Mouse (Mus musculus) liver, embryonic 13.5 days (tissue): ENCODE data around the gene Mmel1. TPM values are rescaled to one million over a fixed set of nuclear protein-coding genes. Genes with fewer than 3 reads are reported as not detected.
A peak's percentile ranks its signal among the peaks of the same experiment; 100 is the strongest.

Source experiments
- ATAC-seq: fragments of 200-750 bp; cut with Nextera tagmentation; 2 replicates; pipeline ENCODE4 v1.8.0; 2017; ENCODE audit warnings: low read depth, mild to moderate bottlenecking, moderate number of reproducible peaks, moderate library complexity
- DNase-seq: peaks from one replicate; pipeline ENCODE4 v3.0.0; 2022
- H3K27ac ChIP-seq: fragments of 300-500 bp; sonication (generic); 2 replicates; pipeline ENCODE4 v1.5.1; 2015; ENCODE audit warnings: moderate library complexity, mild to moderate bottlenecking, inconsistent platforms
- H3K27me3 ChIP-seq: fragments of 300-500 bp; sonication (generic); 2 replicates; pipeline ENCODE4 v1.6.1; 2015; ENCODE audit warnings: mild to moderate bottlenecking, inconsistent platforms
- H3K36me3 ChIP-seq: fragments of 300-500 bp; sonication (generic); 2 replicates; pipeline ENCODE4 v1.6.1; 2015; ENCODE audit warnings: mild to moderate bottlenecking, inconsistent platforms
- H3K4me1 ChIP-seq: fragments of 300-500 bp; sonication (generic); replicated peaks from 2 replicates; pipeline ENCODE4 v1.6.1; 2015; ENCODE audit warnings: inconsistent platforms
- H3K4me2 ChIP-seq: fragments of 300-500 bp; sonication (generic); 2 replicates; pipeline ENCODE4 v1.6.1; 2015; ENCODE audit warnings: inconsistent platforms, mild to moderate bottlenecking, moderate library complexity
- H3K4me3 ChIP-seq: fragments of 300-500 bp; sonication (generic); replicated peaks from 2 replicates; pipeline ENCODE4 v1.5.1; 2015; ENCODE audit warnings: mild to moderate bottlenecking, inconsistent platforms
- H3K9ac ChIP-seq: fragments of 300-500 bp; sonication (generic); 2 replicates; pipeline ENCODE4 v1.6.1; 2015; ENCODE audit warnings: mild to moderate bottlenecking, inconsistent platforms
- H3K9me3 ChIP-seq: fragments of 300-500 bp; sonication (generic); replicated peaks from 2 replicates; pipeline ENCODE4 v1.6.1; 2016; ENCODE audit warnings: inconsistent platforms
- WGBS: fragments of 180-500 bp; shearing (Covaris S2); methylation state at CpG from one replicate; pipeline ENCODE4 v1.1.7; 2015; ENCODE audit not compliant: insufficient replicate concordance; 5-methylcytosine and 5-hydroxymethylcytosine counted together
- polyA plus RNA-seq: library from polyadenylated mRNA; unstranded; fragments of >200 nt; fragmentation: Nextera tagmentation; extraction: Ambion mirVana; gene quantifications from 2 replicates; pipeline ENCODE4 v1.2.1, GENCODE M21; 2015

Mmel1 gene
- 2.4 TPM in 2 replicates for polyA plus RNA-seq

DNA sequence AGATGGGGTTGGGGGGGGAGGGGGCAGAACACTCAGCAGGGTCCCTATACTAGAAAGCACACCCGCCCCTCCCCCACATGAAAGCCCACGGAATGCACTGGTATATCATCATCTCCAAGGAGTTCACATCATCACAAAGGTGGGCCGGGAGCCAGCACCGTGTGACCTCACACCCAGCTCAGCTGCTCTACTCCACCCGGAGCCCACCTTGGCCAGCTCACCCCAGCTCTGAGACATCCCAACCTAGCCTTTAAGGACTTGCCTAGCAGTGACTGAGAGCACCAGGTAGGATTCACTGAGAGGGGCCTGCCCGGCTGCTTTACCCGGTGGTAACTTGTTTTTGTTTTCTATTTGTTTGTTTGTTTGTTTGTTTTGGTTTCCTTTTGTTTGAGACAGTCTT lies at the start of gene Mmel1:
Gene Mmel1, plus strand, starts transcription at position 146 of the 400 bp plus-strand sequence.
- no peak within 1 kb of the TSS for H3K9ac ChIP-seq
- peaks cover 35% of the 10 kb centered on the region for H3K27me3 ChIP-seq
- ATAC-seq (no peak), DNase-seq (no peak)
- 76% methylated on average over 7 of the region's 7 CpGs for WGBS
- no peak within 1 kb of the TSS for H3K4me2 ChIP-seq
- H3K9me3 ChIP-seq, result no peaks in the 10 kb centered on the region
- no peak within 1 kb of the TSS for H3K4me3 ChIP-seq
- no peaks in the 10 kb centered on the region for H3K36me3 ChIP-seq
- no peak within 1 kb of the TSS for H3K27ac ChIP-seq
- H3K4me1 ChIP-seq, result peaks cover 8% of the 10 kb centered on the region

DNA sequence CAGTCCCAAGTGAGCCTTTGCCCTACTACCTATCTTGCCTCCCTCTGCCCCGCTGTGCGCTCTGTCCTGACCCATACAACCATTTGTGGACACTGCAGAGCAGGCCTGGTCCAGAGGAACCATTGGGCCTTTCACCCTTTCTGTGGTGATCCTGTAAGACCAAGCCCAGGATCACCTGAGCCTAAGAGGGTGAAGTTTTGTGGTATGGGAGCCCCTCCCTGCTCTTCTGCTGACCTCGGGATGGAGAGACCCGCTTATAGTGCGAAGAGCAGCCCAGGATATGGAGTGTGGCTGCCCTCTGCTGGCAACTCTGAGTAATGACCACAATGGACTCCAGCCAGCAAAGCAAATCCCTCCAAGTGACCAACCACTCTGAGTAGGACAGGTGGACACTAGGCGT lies 43.7 kb upstream of the Mmel1 start:
- Histone ChIP-seq H3K36me3 (no peaks in the 10 kb centered on the region), H3K4me3 (no peak overlapping the region), H3K4me1 (no peaks in the 10 kb centered on the region), H3K4me2 (no peak overlapping the region), H3K27ac (no peak overlapping the region), H3K9ac (no peak overlapping the region), H3K9me3 (no peaks in the 10 kb centered on the region), H3K27me3 (peaks cover 13% of the 10 kb centered on the region; the same call in 1 of the 2 replicates)
- 31% methylated on average over 6 of the region's 6 CpGs for WGBS
- DNase-seq, result no peak
- no peak for ATAC-seq

DNA sequence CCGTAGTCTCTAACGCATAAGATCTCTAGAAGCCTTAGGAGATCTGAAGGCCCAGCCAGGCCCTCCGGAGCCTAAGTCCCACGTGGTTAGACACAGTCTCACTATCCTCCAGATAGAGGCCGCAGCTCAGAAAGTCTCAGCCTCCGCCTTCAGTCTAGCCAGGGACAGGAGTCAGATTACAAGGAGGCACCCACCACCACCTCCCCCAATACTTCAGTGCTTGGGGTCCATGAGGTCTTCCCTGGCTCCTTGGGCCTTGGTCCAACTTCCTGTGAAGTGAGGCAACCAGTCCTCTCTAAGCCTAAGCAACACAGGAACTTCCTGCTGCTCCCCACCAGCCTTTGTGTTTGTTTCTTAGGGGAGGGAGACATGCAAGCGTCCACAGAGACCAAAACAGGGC lies 43.2 kb upstream of the Mmel1 start:
- Histone ChIP-seq H3K36me3 (no peaks in the 10 kb centered on the region), H3K4me3 (no peak overlapping the region), H3K27ac (no peak overlapping the region), H3K4me1 (no peaks in the 10 kb centered on the region), H3K9ac (no peak overlapping the region), H3K4me2 (no peak overlapping the region), H3K9me3 (no peaks in the 10 kb centered on the region), H3K27me3 (peaks cover 13% of the 10 kb centered on the region; the same call in 1 of the 2 replicates)
- ATAC-seq (no peak), DNase-seq (no peak)
- 36% methylated on average over 7 of the region's 7 CpGs for WGBS

DNA sequence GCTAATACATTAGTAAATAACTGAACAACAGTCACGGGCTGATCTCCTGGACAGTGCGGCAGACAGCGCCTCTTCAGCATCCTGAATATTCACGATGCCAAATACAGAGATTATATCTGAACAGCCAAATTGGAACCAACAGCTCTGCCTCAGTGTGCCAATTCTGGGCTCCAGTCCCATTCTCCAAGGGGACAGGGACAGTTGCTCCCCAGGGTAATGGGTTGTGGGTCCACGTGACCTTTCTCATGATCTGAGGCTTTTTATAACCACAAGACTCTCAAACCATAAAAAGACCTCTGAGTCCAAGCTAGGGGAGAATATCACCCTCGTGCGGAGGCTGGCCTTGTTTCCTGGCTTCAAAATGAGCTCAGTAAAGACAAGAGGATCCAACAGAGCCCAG lies 42.2 kb upstream of the Mmel1 start:
- no peak overlapping the region for H3K9ac ChIP-seq
- no peak for DNase-seq
- H3K36me3 ChIP-seq, result no peaks in the 10 kb centered on the region
- H3K9me3 ChIP-seq, result no peaks in the 10 kb centered on the region
- H3K27me3 ChIP-seq, result peaks cover 13% of the 10 kb centered on the region; the same call in 1 of the 2 replicates
- 63% methylated on average over 7 of the region's 7 CpGs for WGBS
- H3K4me1 ChIP-seq, result no peaks in the 10 kb centered on the region
- H3K4me3 ChIP-seq, result no peak overlapping the region
- no peak overlapping the region for H3K4me2 ChIP-seq
- no peak overlapping the region for H3K27ac ChIP-seq
- no peak for ATAC-seq

DNA sequence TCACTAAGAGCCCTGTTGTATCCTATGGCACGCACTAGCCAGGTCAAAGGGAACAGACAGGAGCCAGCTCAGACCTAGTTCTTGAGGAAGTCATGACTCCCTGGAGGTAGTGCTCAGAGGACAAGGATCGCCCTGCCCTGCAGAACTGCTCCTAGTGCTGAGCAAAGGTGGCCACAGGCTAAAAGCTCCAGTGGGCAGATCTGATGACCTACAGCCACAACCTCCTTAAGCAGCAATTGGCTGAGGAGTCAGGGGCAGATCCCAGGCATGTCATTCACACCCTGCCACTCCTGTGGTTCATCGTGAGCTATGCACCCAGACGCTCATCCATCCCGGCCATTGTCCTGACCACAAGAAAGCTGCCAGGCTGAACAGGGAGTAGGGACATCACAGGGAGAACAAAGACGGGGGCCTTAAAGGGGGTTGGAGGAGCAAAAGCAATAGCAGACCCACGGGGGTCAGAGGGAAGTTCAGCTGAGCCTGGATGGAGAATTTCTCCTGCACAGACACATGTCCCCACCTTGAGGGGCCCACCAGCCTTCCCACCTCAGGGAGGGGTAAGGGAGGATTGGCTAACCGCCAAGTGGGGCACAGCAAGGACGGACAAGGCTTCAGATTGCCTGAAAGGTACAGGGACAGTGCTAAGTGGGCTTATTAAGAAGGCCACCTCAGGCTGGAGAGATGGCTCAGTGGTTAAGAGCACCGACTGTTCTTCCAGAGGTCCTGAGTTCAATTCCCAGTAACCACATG lies 41.3 kb upstream of the Mmel1 start:
- no peak overlapping the region for H3K4me3 ChIP-seq
- no peak overlapping the region for H3K27ac ChIP-seq
- H3K9me3 ChIP-seq, result no peaks in the 10 kb centered on the region
- 45% methylated on average over 10 of the region's 10 CpGs for WGBS
- DNase-seq, result no peak
- H3K4me2 ChIP-seq, result no peak overlapping the region
- H3K9ac ChIP-seq, result no peak overlapping the region
- H3K27me3 ChIP-seq, result peaks cover 13% of the 10 kb centered on the region; the same call in 1 of the 2 replicates
- no peak for ATAC-seq
- no peaks in the 10 kb centered on the region for H3K36me3 ChIP-seq
- no peaks in the 10 kb centered on the region for H3K4me1 ChIP-seq

DNA sequence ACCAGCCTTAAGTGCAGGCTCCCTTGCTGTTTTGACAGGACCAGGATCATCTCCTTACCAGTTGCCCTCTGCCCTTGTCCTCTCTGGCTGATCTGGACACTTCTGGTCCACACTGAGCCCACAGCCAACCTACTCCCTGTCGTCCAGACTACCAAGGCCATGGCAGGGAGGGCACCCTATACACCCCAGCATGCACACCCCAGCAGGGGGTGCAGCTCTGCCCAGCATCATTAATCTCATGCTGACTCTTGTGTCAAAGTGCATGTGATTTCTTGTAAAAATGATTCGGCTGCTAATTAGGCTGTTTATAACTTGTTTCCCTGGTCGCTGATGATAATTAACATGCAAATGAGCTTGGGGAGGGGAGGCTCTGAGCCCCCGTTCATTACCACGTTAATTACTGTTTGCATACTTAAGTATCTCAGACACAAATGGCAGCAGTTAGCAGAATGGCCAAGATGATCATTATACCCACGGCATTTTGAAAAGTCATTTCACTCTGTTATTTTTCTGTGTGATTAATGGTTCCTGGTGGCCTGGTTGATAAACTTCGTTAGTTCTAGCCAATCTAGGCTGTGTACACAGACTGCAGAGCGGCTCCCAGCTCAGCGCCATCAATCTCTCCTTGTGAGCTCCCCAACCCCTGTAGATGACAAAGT lies 37.3 kb upstream of the Mmel1 start:
- no peak overlapping the region for H3K27ac ChIP-seq
- H3K9ac ChIP-seq, result no peak overlapping the region
- no peaks in the 10 kb centered on the region for H3K36me3 ChIP-seq
- no peaks in the 10 kb centered on the region for H3K4me1 ChIP-seq
- no peaks in the 10 kb centered on the region for H3K9me3 ChIP-seq
- ATAC-seq, result no peak
- 45% methylated on average over 9 of the region's 9 CpGs for WGBS
- no peak overlapping the region for H3K4me2 ChIP-seq
- no peak overlapping the region for H3K4me3 ChIP-seq
- no peaks in the 10 kb centered on the region for H3K27me3 ChIP-seq
- DNase-seq, result no peak

DNA sequence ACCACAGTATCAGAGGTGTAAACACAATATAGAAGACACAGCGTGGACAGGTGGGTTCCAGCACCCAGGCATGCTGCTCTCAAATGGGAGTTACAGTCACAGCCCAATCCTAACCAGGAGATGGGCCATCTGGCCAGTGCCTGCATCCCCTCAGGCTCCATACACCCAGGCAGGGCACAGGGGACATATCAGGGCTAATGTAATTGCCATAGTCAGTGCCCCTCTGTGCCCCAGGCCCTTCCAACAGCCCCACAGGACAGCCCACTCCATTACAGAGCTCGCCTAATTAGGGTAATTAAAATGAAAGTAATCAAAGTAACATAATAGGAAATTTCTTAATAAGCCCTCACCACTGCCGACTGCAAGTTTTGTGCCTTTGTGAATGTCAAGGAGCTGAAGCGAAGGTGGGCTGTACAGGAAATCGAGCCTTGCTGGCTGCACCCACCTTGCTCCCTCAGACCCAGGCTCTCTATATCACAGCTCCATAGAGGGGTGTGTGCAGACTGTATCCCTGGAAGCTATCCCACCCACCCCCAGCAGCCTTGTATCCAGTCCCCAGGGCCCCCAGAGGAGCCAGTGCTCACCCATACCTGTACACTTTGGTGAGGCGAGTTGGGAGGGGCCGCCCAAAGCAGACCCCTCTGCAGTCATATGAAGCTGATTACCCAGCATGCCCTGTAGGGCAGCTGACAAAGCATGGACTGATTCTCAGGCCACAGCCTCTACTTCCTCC lies 33.0 kb upstream of the Mmel1 start:
- Histone ChIP-seq H3K36me3 (no peaks in the 10 kb centered on the region), H3K9me3 (no peaks in the 10 kb centered on the region), H3K27me3 (no peaks in the 10 kb centered on the region), H3K9ac (no peak overlapping the region), H3K27ac (no peak overlapping the region), H3K4me1 (no peaks in the 10 kb centered on the region), H3K4me2 (no peak overlapping the region), H3K4me3 (no peak overlapping the region)
- no peak for DNase-seq
- 55% methylated on average over 7 of the region's 7 CpGs for WGBS
- peak; percentile 39; the same call in 1 of the 2 replicates for ATAC-seq

DNA sequence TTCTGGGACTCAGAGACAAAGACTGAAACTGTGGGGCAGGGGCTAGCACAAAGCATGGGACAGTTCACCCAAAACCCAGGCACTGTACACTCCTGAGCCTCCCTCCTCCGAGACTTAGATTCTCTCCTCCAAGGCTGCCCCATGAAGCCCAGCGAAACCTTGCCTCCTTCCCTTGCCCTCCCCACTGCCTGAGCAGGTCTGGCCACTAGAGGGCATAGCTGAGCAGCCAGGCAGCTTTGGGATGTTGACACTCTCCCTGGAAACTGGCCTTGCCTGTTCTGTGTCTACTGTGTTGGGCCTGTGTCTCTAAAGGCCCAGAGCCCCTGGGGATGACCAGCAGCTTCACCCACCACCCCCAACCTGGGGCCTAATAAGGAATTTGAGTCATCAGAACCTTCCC lies 32.2 kb upstream of the Mmel1 start, which contains the start of gene Ttc34:
Gene Ttc34, plus strand, starts transcription at position 290 of the 400 bp plus-strand sequence.
- WGBS, result 41% methylated on average over 2 of the region's 2 CpGs
- Histone ChIP-seq H3K9ac (no peak within 1 kb of the TSS), H3K4me3 (no peak within 1 kb of the TSS), H3K36me3 (no peaks in the 10 kb centered on the region), H3K27me3 (no peaks in the 10 kb centered on the region), H3K4me1 (no peaks in the 10 kb centered on the region), H3K9me3 (no peaks in the 10 kb centered on the region), H3K27ac (no peak within 1 kb of the TSS), H3K4me2 (no peak within 1 kb of the TSS)
- peak; percentile 31 for DNase-seq
- 0 out of 2 replicates have a peak, but pooled peaks have one; percentile 26 for ATAC-seq

DNA sequence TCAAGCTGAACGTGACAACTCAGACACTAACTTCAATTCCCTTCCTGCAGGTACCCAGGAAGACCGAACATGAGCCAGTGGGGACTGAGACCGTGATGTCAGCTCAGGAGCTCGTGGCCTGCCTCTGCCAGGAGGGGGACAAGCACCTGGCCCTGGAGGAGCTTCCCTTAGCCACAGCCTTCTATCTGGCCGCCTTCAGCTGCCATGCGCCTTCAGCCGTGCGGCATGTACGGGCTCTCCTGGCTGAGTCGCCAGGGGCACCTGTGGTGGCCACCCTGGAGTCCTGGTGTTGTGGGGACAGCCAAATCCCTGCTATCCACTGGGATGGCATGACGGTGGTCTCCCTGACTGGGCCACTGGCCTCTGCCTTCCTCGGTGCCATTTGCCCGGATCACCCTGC lies 30.6 kb upstream of the Mmel1 start:
- Histone ChIP-seq H3K36me3 (no peaks in the 10 kb centered on the region), H3K9ac (no peak overlapping the region), H3K27me3 (no peaks in the 10 kb centered on the region), H3K4me1 (no peaks in the 10 kb centered on the region), H3K9me3 (no peaks in the 10 kb centered on the region), H3K27ac (no peak overlapping the region), H3K4me3 (no peak overlapping the region), H3K4me2 (no peak overlapping the region)
- ATAC-seq, result no peak
- 69% methylated on average over 13 of the region's 13 CpGs for WGBS
- no peak for DNase-seq

DNA sequence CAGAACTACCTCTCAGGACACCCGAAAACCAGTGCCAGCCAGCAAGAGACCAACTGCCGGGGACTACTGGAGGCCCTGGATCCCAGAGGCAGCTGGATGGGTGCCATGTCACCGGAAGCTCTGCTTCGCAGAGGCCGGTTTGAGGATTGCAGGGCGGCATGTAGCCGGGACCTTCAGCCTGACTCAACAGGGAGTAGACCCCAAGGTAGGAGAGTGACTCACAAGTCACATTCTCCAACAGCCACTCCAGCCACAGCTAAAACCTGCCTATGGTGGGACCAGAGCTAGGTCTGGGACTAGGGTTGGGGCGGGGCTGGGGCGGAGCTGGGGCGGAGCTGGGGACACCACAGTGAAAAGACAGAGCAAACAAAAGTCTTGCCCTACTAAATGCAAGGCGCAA lies 30.0 kb upstream of the Mmel1 start:
- no peak overlapping the region for H3K27ac ChIP-seq
- no peaks in the 10 kb centered on the region for H3K9me3 ChIP-seq
- no peak overlapping the region for H3K4me3 ChIP-seq
- WGBS, result 45% methylated on average over 11 of the region's 11 CpGs
- H3K27me3 ChIP-seq, result no peaks in the 10 kb centered on the region
- H3K4me1 ChIP-seq, result no peaks in the 10 kb centered on the region
- no peaks in the 10 kb centered on the region for H3K36me3 ChIP-seq
- DNase-seq (no peak), ATAC-seq (no peak)
- no peak overlapping the region for H3K9ac ChIP-seq
- H3K4me2 ChIP-seq, result no peak overlapping the region

DNA sequence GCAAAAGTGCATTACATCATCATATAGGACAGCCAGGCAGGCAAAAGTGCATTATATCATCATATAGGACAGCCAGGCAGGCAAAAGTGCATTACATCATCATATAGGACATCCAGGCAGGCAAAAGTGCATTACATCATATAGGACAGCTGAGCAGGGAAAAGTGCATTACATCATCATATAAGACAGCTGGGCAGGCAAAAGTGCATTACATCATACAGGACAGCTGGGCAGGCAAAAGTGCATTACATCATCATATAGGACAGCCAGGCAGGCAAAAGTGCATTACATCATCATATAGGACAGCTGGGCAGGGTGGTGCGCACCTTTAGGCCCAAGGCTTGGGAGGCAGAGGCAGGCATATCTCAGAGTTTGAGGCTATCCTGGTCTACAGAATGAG lies 16.7 kb upstream of the Mmel1 start:
- H3K27ac ChIP-seq, result no peak overlapping the region
- no peaks in the 10 kb centered on the region for H3K36me3 ChIP-seq
- DNase-seq (no peak), ATAC-seq (no peak)
- H3K4me1 ChIP-seq, result no peaks in the 10 kb centered on the region
- peaks cover 47% of the 10 kb centered on the region for H3K27me3 ChIP-seq
- 0 out of 2 replicates have a peak, but pooled peaks cover 3% of the 10 kb centered on the region for H3K9me3 ChIP-seq
- H3K4me3 ChIP-seq, result no peak overlapping the region
- H3K9ac ChIP-seq, result no peak overlapping the region
- no peak overlapping the region for H3K4me2 ChIP-seq
- WGBS, result 75% methylated on average over 1 of the region's 1 CpGs
